Mouse (Mus musculus): ENCODE measurements around the gene Arl14. TPM values are rescaled to one million over a fixed set of nuclear protein-coding genes. Genes with fewer than 3 reads are reported as not detected.

Arl14 gene
- 0.02 TPM in 1 of 2 replicates, not detected in the other for polyA plus RNA-seq (2012; rRNA removed)

GRCm38 (mm10) chr3:69221806-69222501 lies at the start of gene Arl14:
Arl14 (plus strand) TSS chr3:69222419.

Other genes with a start within 250 kb of the Arl14 start
- 5.4 and 6.6 TPM in 2 replicates for gene Ift80, start 217.8 kb upstream of the Arl14 start, polyA plus RNA-seq (2012; rRNA removed)
- 22.1 and 24.0 TPM in 2 replicates for gene Smc4, start 217.7 kb upstream of the Arl14 start, polyA plus RNA-seq (2012; rRNA removed)
- gene Trim59, start 177.7 kb upstream of the Arl14 start, polyA plus RNA-seq (2012; rRNA removed): 16.4 and 16.7 TPM in 2 replicates
- gene Kpna4, start 95.3 kb upstream of the Arl14 start, polyA plus RNA-seq (2012; rRNA removed): 8.1 and 8.2 TPM in 2 replicates
- 1.2 and 1.5 TPM in 2 replicates for gene Ppm1l, start 94.4 kb downstream of the Arl14 start, polyA plus RNA-seq (2012; rRNA removed)